Mouse (Mus musculus) CH12.LX (cell line): ENCODE data around the gene Ap2b1. TPM values are rescaled to one million over a fixed set of nuclear protein-coding genes. Genes with fewer than 3 reads are reported as not detected.

Experiments
- DNase-seq: peaks from one replicate; pipeline ENCODE4 v3.0.0-alpha.2; 2013; ENCODE audit errors: extremely low read depth
- H3K27ac ChIP-seq: 2 replicates; pipeline ENCODE4 v1.5.1; 2012; ENCODE audit warnings: low read depth, mild to moderate bottlenecking, control low read depth, moderate library complexity; ENCODE audit not compliant: insufficient read depth
- H3K27me3 ChIP-seq: replicated peaks from 2 replicates; pipeline ENCODE3; 2012; ENCODE audit warnings: inconsistent platforms
- H3K36me3 ChIP-seq, 2 experiments: replicated peaks in 1 of 2; 2 replicates each; pipeline versions ENCODE3 to v1.6.1; 2012; ENCODE audit warnings: inconsistent platforms in 1 of 2, low read length in 1 of 2, mild to moderate bottlenecking in 1 of 2, mixed read lengths in 1 of 2, moderate library complexity in 1 of 2; ENCODE audit not compliant: control insufficient read depth in 1 of 2, insufficient read depth in 1 of 2
- H3K4me1 ChIP-seq, 2 experiments: 2 replicates each; pipeline ENCODE4 v1.6.1; 2012; ENCODE audit warnings: inconsistent platforms in 1 of 2, moderate library complexity in 1 of 2; ENCODE audit not compliant: insufficient read depth in 2 of 2, control insufficient read depth in 1 of 2
- H3K4me2 ChIP-seq: 2 replicates; pipeline ENCODE4 v1.6.1; 2012; ENCODE audit warnings: low read depth, mild to moderate bottlenecking, control low read depth; ENCODE audit not compliant: poor library complexity, insufficient read depth, severe bottlenecking
- H3K4me3 ChIP-seq, 3 experiments: fragments of 150-350 bp in 1 of 3; sonication (generic) in 1 of 3; replicated peaks in 1 of 3; 2 replicates each; pipeline versions ENCODE3 to v1.5.1; 2011 to 2012; ENCODE audit warnings: low read depth in 2 of 3, low read length in 2 of 3, mild to moderate bottlenecking in 2 of 3, moderate library complexity in 2 of 3, control low read depth in 1 of 3, improper control_type of control experiment in 1 of 3, inconsistent platforms in 1 of 3, mixed read lengths in 1 of 3; ENCODE audit not compliant: poor library complexity in 1 of 3
- H3K79me2 ChIP-seq: replicated peaks from 2 replicates; pipeline ENCODE4 v1.6.1; 2012; ENCODE audit warnings: mild to moderate bottlenecking, moderate library complexity; ENCODE audit not compliant: control insufficient read depth, poor library complexity, insufficient read depth, severe bottlenecking; ENCODE audit errors: extremely low read depth
- H3K9ac ChIP-seq: 2 replicates; pipeline ENCODE4 v1.6.1; 2012; ENCODE audit warnings: low read depth, mild to moderate bottlenecking, control low read depth, moderate library complexity; ENCODE audit not compliant: insufficient read depth
- H3K9me3 ChIP-seq: replicated peaks from 2 replicates; pipeline ENCODE3; 2012; ENCODE audit warnings: low read length, inconsistent platforms, mixed read lengths
- BHLHE40 ChIP-seq: IDR thresholded peaks from 2 replicates; pipeline ENCODE4 v1.6.1; 2011; ENCODE audit warnings: mild to moderate bottlenecking, low read depth, low read length, improper control_type of control experiment
- CHD1 ChIP-seq: IDR thresholded peaks from 2 replicates; pipeline ENCODE4 v1.6.1; 2012; ENCODE audit warnings: low read depth, low read length, improper control_type of control experiment, inconsistent platforms
- CHD2 ChIP-seq: IDR thresholded peaks from 2 replicates; pipeline ENCODE4 v1.6.1; 2011; ENCODE audit warnings: low read length, improper control_type of control experiment
- CTCF ChIP-seq, 2 experiments: IDR thresholded peaks in 1 of 2; conservative IDR thresholded peaks in 1 of 2; 2 replicates each; pipeline ENCODE4 v1.5.1; 2011 to 2012; ENCODE audit warnings: low read depth in 2 of 2, low read length in 2 of 2, improper control_type of control experiment in 1 of 2, inconsistent platforms in 1 of 2, mild to moderate bottlenecking in 1 of 2, moderate library complexity in 1 of 2
- EP300 ChIP-seq: IDR thresholded peaks from 2 replicates; pipeline ENCODE4 v1.6.1; 2011; ENCODE audit warnings: low read length, improper control_type of control experiment
- ETS1 ChIP-seq: conservative IDR thresholded peaks from 2 replicates; pipeline ENCODE4 v1.6.1; 2012; ENCODE audit warnings: low read depth, mild to moderate bottlenecking, inconsistent platforms, low read length, improper control_type of control experiment, moderate library complexity
- HCFC1 ChIP-seq: IDR thresholded peaks from 2 replicates; pipeline ENCODE4 v1.6.1; 2012; ENCODE audit warnings: low read depth, mild to moderate bottlenecking, inconsistent platforms, low read length, improper control_type of control experiment
- IRF4 ChIP-seq: IDR thresholded peaks from 2 replicates; pipeline ENCODE4 v1.6.1; 2014; ENCODE audit warnings: low read depth, mild to moderate bottlenecking, inconsistent platforms, low read length, improper control_type of control experiment
- JUN ChIP-seq: IDR thresholded peaks from 2 replicates; pipeline ENCODE4 v1.6.1; 2011; ENCODE audit warnings: low read depth, mild to moderate bottlenecking, low read length, improper control_type of control experiment, moderate library complexity; ENCODE audit not compliant: insufficient read depth
- JUND ChIP-seq: conservative IDR thresholded peaks from 2 replicates; pipeline ENCODE4 v1.6.1; 2011; ENCODE audit warnings: low read depth, low read length, improper control_type of control experiment
- MAFK ChIP-seq: IDR thresholded peaks from 2 replicates; pipeline ENCODE4 v1.6.1; 2011; ENCODE audit warnings: low read length, improper control_type of control experiment; ENCODE audit not compliant: insufficient replicate concordance
- MAX ChIP-seq: IDR thresholded peaks from 2 replicates; pipeline ENCODE4 v1.6.1; 2011; ENCODE audit warnings: low read length, improper control_type of control experiment
- MEF2A ChIP-seq: IDR thresholded peaks from 2 replicates; pipeline ENCODE4 v1.6.1; 2014; ENCODE audit warnings: low read depth, mild to moderate bottlenecking, inconsistent platforms, low read length, improper control_type of control experiment, borderline replicate concordance
- MYC ChIP-seq: IDR thresholded peaks from 2 replicates; pipeline ENCODE4 v1.6.1; 2011; ENCODE audit warnings: low read depth, mild to moderate bottlenecking, improper control_type of control experiment, low read length
- NELFE ChIP-seq: IDR thresholded peaks from 2 replicates; pipeline ENCODE4 v1.6.1; 2011; ENCODE audit warnings: low read depth, low read length, improper control_type of control experiment
- NRF1 ChIP-seq: IDR thresholded peaks from 2 replicates; pipeline ENCODE4 v1.6.1; 2014; ENCODE audit warnings: low read depth, mild to moderate bottlenecking, inconsistent platforms, low read length, improper control_type of control experiment, moderate library complexity
- POLR2A ChIP-seq: IDR thresholded peaks from 2 replicates; pipeline ENCODE4 v1.6.1; 2011; ENCODE audit warnings: low read depth, mild to moderate bottlenecking, improper control_type of control experiment, low read length
- POLR2AphosphoS2 ChIP-seq: IDR thresholded peaks from 2 replicates; pipeline ENCODE4 v1.6.1; 2011; ENCODE audit warnings: low read depth, low read length, improper control_type of control experiment
- RAD21 ChIP-seq: IDR thresholded peaks from 2 replicates; pipeline ENCODE4 v1.6.1; 2011; ENCODE audit warnings: low read depth, mild to moderate bottlenecking, low read length, improper control_type of control experiment, moderate library complexity
- RCOR1 ChIP-seq: conservative IDR thresholded peaks from 2 replicates; pipeline ENCODE4 v1.6.1; 2012; ENCODE audit warnings: low read depth, mild to moderate bottlenecking, inconsistent platforms, low read length, improper control_type of control experiment
- SIN3A ChIP-seq: IDR thresholded peaks from 2 replicates; pipeline ENCODE4 v1.6.1; 2012; ENCODE audit warnings: low read length, improper control_type of control experiment, inconsistent platforms
- SMC3 ChIP-seq: IDR thresholded peaks from 2 replicates; pipeline ENCODE4 v1.6.1; 2011; ENCODE audit warnings: low read depth, low read length, improper control_type of control experiment
- TBP ChIP-seq: conservative IDR thresholded peaks from 2 replicates; pipeline ENCODE4 v1.6.1; 2011; ENCODE audit warnings: low read depth, low read length, improper control_type of control experiment
- UBTF ChIP-seq: IDR thresholded peaks from 2 replicates; pipeline ENCODE4 v1.6.1; 2012; ENCODE audit warnings: low read depth, mild to moderate bottlenecking, inconsistent platforms, low read length, improper control_type of control experiment, moderate library complexity
- ZC3H11A ChIP-seq: IDR thresholded peaks from 2 replicates; pipeline ENCODE4 v1.6.1; 2012; ENCODE audit warnings: low read depth, mild to moderate bottlenecking, inconsistent platforms, low read length, improper control_type of control experiment
- ZKSCAN1 ChIP-seq: IDR thresholded peaks from 2 replicates; pipeline ENCODE4 v1.6.1; 2012; ENCODE audit warnings: low read depth, inconsistent platforms, low read length, improper control_type of control experiment, borderline replicate concordance
- ZNF384 ChIP-seq: IDR thresholded peaks from 2 replicates; pipeline ENCODE4 v1.6.1; 2012; ENCODE audit warnings: low read depth, low read length, improper control_type of control experiment, inconsistent platforms
- dilution Hi-C: fragments of 300-500 bp; cut with MboI; formaldehyde crosslinking; loops from 2 replicates; pipeline ENCODE4 v1.14.3; 2020; ENCODE audit warnings: low sequenced_read_pairs; ENCODE audit not compliant: extremely low pct_unique_long_range_greater_than_20kb, extremely low pct_ligation_motif_present
- in situ Hi-C: fragments of 300-500 bp; cut with MboI; formaldehyde crosslinking; loops from 3 replicates; pipeline ENCODE4 v1.14.3; 2019; ENCODE audit warnings: low sequenced_read_pairs, low pct_ligation_motif_present, low pct_unique_long_range_greater_than_20kb, mixed read lengths
- polyA plus RNA-seq: library from polyadenylated mRNA; unstranded; fragments of >175 nt; gene quantifications from 2 replicates; pipeline ENCODE4 v1.2.1, GENCODE M21; 2012; ENCODE audit warnings: low read depth; ENCODE audit not compliant: insufficient read length
- total RNA-seq, 2 experiments: library from RNA; depleted of rRNA; stranded (reverse); fragments of 300-350 nt in 1 of 2; fragments of >200 nt in 1 of 2; gene quantifications; 2 replicates each; pipeline ENCODE4 v1.2.3; 2012 to 2014

Gene Ap2b1
- total and polyA plus RNA-seq, 3 experiments = 58.3 to 78.8 (median 59.1) TPM

- no peaks in the 10 kb centered on the region for H3K9me3 ChIP-seq
- no peak for TF ChIP-seq MEF2A
- TF ChIP-seq CHD2 = no peak
- TF ChIP-seq TBP = no peak
- no peak for TF ChIP-seq EP300
- no peak for TF ChIP-seq ETS1
- TF ChIP-seq SMC3 = no peak
- TF ChIP-seq NRF1 = no peak
- TF ChIP-seq ZKSCAN1 = no peak
- TF ChIP-seq, all 38 proteins: peak for 0
- Histone ChIP-seq H3K27ac (no peak overlapping the region), H3K4me3 (no peak overlapping the region), H3K36me3 (no peaks in the 10 kb centered on the region), H3K4me2 (no peak overlapping the region), H3K4me1 (peaks cover 3 to 8% of the 10 kb centered on the region in 2 experiments), H3K9ac (no peak overlapping the region), H3K79me2 (no peaks in the 10 kb centered on the region), H3K27me3 (peaks cover 36% of the 10 kb centered on the region)
- dilution Hi-C loops (no loop called here), in situ Hi-C loops (no loop called here)
- DNase-seq = no peak
Measured at GRCm38 (mm10) chr11:83279691-83280090, 19.1 kb upstream of the Ap2b1 start.

- Histone ChIP-seq H3K9me3 (no peaks in the 10 kb centered on the region), H3K79me2 (no peaks in the 10 kb centered on the region), H3K27me3 (peaks cover 18% of the 10 kb centered on the region), H3K4me1 (peaks cover 3 to 23% of the 10 kb centered on the region in 2 experiments), H3K4me2 (no peak overlapping the region), H3K36me3 (no peaks in the 10 kb centered on the region), H3K9ac (no peak overlapping the region), H3K4me3 (no peak overlapping the region), H3K27ac (no peak overlapping the region)
- dilution Hi-C loops = no loop called here
- no peak for DNase-seq
- no peak for TF ChIP-seq RAD21
- no peak for TF ChIP-seq NELFE
- TF ChIP-seq MAFK = no peak
- TF ChIP-seq EP300 = no peak
- TF ChIP-seq BHLHE40 = no peak
- no peak for TF ChIP-seq HCFC1
- in situ Hi-C loops = no loop called here
Measured at GRCm38 (mm10) chr11:83282084-83282483, 16.7 kb upstream of the Ap2b1 start.

- no peak overlapping the region for H3K4me3 ChIP-seq
- dilution Hi-C loops = no loop called here
- no peak overlapping the region for H3K4me2 ChIP-seq
- in situ Hi-C loops = no loop called here
- H3K79me2 ChIP-seq = 0 out of 2 replicates have a peak, but pooled peaks cover 2% of the 10 kb centered on the region
- H3K36me3 ChIP-seq = no peaks in the 10 kb centered on the region
- TF ChIP-seq JUN = no peak
- TF ChIP-seq MAFK = no peak
- TF ChIP-seq CTCF (conservative IDR thresholded peaks at IDR 0.05 in 1 of 2, IDR thresholded peaks at IDR 0.05 in 1 of 2; ENCODE audit: low read depth in 2 of 2, low read length in 2 of 2) = no peak
- no peak for TF ChIP-seq UBTF
- no peak for TF ChIP-seq BHLHE40
- TF ChIP-seq TBP = no peak
- TF ChIP-seq POLR2AphosphoS2 = no peak
- no peak for TF ChIP-seq CHD1
- no peak for TF ChIP-seq MYC
- no peak for TF ChIP-seq MAX
- TF ChIP-seq ZNF384 = no peak
- no peak for TF ChIP-seq POLR2A
- no peak for TF ChIP-seq IRF4
- no peak for TF ChIP-seq JUND
- no peak for TF ChIP-seq SIN3A
- TF ChIP-seq ZC3H11A = no peak
- TF ChIP-seq EP300 = no peak
- no peak for TF ChIP-seq ZKSCAN1
- no peak for TF ChIP-seq RCOR1
- DNase-seq = no peak
- no peak overlapping the region for H3K27ac ChIP-seq
- H3K9ac ChIP-seq = no peak overlapping the region
- peaks cover 6% of the 10 kb centered on the region for H3K27me3 ChIP-seq
- H3K4me1 ChIP-seq = peaks cover 2 to 41% of the 10 kb centered on the region in 2 experiments; a peak in 3 of 4 replicates
- no peaks in the 10 kb centered on the region for H3K9me3 ChIP-seq
Measured at GRCm38 (mm10) chr11:83285627-83286026, 13.2 kb upstream of the Ap2b1 start.
